Mouse (Mus musculus): ENCODE measurements at regions not wholly inside any gene's neighbourhood (a gene's known extent, or its start where the extent isn't known, plus 50 kb on each side); places are given as distances from the start of the nearest gene placed in this dataset.
A peak's percentile ranks its signal among the peaks of the same experiment; 100 is the strongest.

DNA sequence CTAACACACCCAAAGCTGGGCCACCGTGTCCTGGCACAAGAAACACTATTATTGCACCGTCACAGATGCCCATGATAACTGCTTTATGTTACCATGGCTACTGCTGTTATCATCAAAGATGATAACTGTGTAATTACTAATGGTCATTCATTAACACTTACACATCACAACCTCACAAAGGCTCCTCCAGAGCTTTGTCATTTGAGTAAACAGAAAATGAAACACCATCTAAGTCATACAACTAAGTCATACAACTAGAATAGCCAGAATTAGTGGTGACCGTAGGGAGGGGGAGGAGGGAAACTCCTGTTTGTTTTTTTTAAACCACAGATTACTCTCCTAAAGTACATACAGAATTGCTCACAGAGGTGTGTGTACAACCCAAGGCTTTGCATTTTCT, 111.4 kb upstream of the Ofcc1 start:
- no peak for DNase-seq

GRCm38 (mm10) chr13:40469162-40469561, 107.9 kb upstream of the Ofcc1 start:
- DNase-seq = no peak

GRCm38 (mm10) chr13:40453360-40453759, 92.1 kb upstream of the Ofcc1 start:
- DNase-seq = no peak

DNA sequence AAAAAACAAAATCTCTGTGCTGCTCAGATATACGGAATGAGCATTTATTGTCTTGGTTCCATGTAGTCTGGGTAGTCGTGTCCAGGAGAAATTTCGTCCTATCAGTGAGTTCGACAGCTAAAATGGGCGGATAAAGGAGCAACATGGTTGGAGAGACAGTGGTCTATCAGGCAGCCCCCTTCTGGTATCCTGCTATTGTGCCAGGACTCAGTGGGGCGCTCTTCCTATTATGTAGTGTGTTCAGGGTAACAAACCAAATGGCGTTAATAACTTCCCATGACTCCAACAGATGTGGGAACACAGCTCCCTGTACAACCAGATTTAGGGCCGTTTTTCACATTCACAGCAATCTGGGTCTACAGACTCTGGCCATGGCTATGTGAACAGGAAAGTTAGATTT, 68.6 kb upstream of the Ofcc1 start:
- no peak for DNase-seq

- no peak for DNase-seq
Observed at GRCm38 (mm10) chr13:40423051-40423450, 61.8 kb upstream of the Ofcc1 start.

GRCm38 (mm10) chr13:40417856-40418255, 56.6 kb upstream of the Ofcc1 start:
- peak; percentile 60 for DNase-seq

DNA sequence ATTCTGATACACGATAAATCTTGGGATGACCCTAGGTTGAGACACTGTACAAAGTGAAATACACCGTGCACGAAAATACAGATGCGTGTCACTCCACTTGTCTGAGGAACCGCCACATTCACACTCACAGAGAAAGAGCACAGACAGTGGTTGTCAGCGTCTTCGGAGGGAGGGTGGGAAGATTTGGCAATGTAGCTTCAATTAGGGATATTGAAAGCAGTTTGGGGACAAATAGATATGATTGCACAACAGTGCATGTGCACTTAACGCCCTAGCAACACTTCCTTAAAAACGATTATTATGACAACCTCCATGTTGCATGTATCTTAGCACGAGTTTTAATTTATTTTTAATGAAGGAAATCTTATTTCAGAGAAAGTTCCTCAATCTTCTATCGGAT, 51.8 kb upstream of the Ofcc1 start:
- no peak for DNase-seq
